Mouse (Mus musculus) lung, adult 2 months (tissue): ENCODE measurements around the gene Hyal1.

Experiments used
- CTCF ChIP-seq: fragments of 200-500 bp; IDR thresholded peaks from 2 replicates; pipeline ENCODE4 v1.5.1; 2011; ENCODE audit warnings: mild to moderate bottlenecking, low read length, control low read depth; ENCODE audit not compliant: insufficient read depth
- POLR2A ChIP-seq: fragments of 200-500 bp; IDR thresholded peaks from 2 replicates; pipeline ENCODE4 v1.6.1; 2011; ENCODE audit warnings: low read depth, mild to moderate bottlenecking, control low read depth, low read length, borderline replicate concordance; ENCODE audit errors: extremely low read depth

DNA sequence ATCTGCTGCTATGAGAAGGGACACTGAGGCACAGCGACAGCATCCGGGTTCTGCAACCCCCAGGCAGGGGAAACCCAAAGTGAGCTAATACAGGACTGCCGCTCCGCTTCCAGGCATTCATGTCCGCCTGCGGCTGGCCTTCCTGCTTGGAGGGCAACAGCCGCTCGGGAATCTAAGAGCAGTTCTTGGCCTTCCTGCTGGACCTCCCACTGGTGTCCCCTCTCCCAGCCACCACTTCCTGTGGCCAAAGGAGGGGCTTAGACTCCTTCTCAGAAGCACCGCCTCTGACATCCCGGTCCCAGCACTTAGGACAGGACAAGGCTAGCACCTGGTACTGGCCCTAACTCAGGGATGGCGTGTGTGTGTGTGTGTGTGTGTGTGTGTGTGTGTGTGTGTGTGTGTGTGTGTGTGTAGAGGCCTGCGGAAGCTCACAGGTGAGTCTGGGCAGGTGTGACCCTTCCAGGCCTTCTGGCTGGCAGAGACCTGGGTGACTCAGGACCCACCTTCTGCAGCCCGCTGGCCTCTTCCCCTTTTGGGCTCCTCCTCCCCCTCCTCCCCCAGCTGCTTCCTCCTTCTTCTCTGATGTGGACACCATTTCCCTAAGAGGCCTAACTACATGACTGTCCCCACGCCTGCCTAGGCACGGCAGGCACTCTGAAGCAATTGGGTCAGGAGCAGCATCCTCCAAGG, 52.1 kb downstream of the Hyal1 start:
- no peak for TF ChIP-seq CTCF
- TF ChIP-seq POLR2A, result 0 out of 2 replicates have a peak, but pooled peaks have one; percentile 32
